Mouse (Mus musculus) liver, postnatal 0 days (tissue): ENCODE results near the gene Wars2.

Source experiments
- CTCF ChIP-seq: sonication (generic); IDR thresholded peaks from 2 replicates; pipeline ENCODE4 v1.5.1; 2016; ENCODE audit warnings: antibody characterized with exemption, low read depth
- EP300 ChIP-seq: IDR thresholded peaks from 2 replicates; pipeline ENCODE4 v1.6.1; 2016; ENCODE audit warnings: antibody characterized with exemption, low read depth, mild to moderate bottlenecking

DNA sequence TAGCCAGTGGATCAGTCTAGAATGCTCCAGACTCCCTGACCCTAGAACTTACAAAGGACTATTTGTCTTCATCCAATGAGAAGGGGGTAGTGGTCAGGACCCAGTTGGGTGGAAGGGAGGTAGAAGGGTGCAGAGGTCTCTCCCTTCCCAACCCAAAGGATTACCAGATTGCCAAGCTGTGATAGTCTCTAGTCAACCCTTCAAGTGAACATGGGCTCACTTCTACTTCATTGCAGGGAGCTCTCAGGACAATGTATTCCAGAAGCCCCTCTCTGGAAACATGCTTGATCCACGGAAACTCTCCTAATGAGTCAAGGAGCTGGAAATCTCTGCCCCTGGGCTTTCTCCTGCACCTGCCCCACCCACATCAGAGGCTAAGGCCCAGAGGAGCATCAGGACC is 97.8 kb downstream of the Wars2 start:
- TF ChIP-seq CTCF (no peak), EP300 (no peak)
